Mouse (Mus musculus) liver, embryonic 16.5 days (tissue): Measurements from ENCODE around the gene Fndc3a. TPM values are rescaled to one million over a fixed set of nuclear protein-coding genes. Genes with fewer than 3 reads are reported as not detected.

ENCODE experiments used
- ATAC-seq: fragments of 200-750 bp; cut with Nextera tagmentation; 2 replicates; pipeline ENCODE4 v1.8.0; 2017; ENCODE audit warnings: low read depth, mild to moderate bottlenecking, moderate number of reproducible peaks, moderate library complexity
- H3K27ac ChIP-seq: fragments of 300-500 bp; sonication (generic); 2 replicates; pipeline ENCODE4 v1.5.1; 2014; ENCODE audit warnings: mild to moderate bottlenecking, low read length
- H3K27me3 ChIP-seq: fragments of 300-500 bp; sonication (generic); 2 replicates; pipeline ENCODE4 v1.6.1; 2014; ENCODE audit warnings: low read depth, low read length, mixed read lengths; ENCODE audit not compliant: control insufficient read depth, insufficient read depth
- H3K36me3 ChIP-seq: fragments of 300-500 bp; sonication (generic); 2 replicates; pipeline ENCODE4 v1.6.1; 2014; ENCODE audit warnings: mild to moderate bottlenecking; ENCODE audit not compliant: control insufficient read depth, insufficient read depth
- H3K4me1 ChIP-seq: fragments of 300-500 bp; sonication (generic); 2 replicates; pipeline ENCODE4 v1.6.1; 2014; ENCODE audit warnings: low read depth, low read length, mixed read lengths; ENCODE audit not compliant: control insufficient read depth
- H3K4me2 ChIP-seq: fragments of 300-500 bp; sonication (generic); 2 replicates; pipeline ENCODE4 v1.6.1; 2014; ENCODE audit warnings: low read depth, low read length, mixed read lengths
- H3K4me3 ChIP-seq: fragments of 300-500 bp; sonication (generic); 2 replicates; pipeline ENCODE4 v1.5.1; 2014; ENCODE audit warnings: low read depth, mild to moderate bottlenecking, low read length
- H3K9ac ChIP-seq: fragments of 300-500 bp; sonication (generic); 2 replicates; pipeline ENCODE4 v1.6.1; 2014; ENCODE audit warnings: low read depth, low read length
- H3K9me3 ChIP-seq: fragments of 300-500 bp; sonication (generic); replicated peaks from 2 replicates; pipeline ENCODE4 v1.6.1; 2016; ENCODE audit warnings: low read length; ENCODE audit not compliant: control insufficient read depth
- WGBS: fragments of 180-500 bp; shearing (Covaris S2); extraction: QIAGEN DNeasy Blood & Tissue Kit; methylation state at CpG from one replicate; pipeline ENCODE4 v1.1.7; 2014; ENCODE audit not compliant: insufficient replicate concordance; 5-methylcytosine and 5-hydroxymethylcytosine counted together
- polyA plus RNA-seq: library from polyadenylated mRNA; unstranded; fragments of >200 nt; fragmentation: Nextera tagmentation; extraction: Ambion mirVana; gene quantifications from 2 replicates; pipeline ENCODE4 v1.2.1, GENCODE M21; 2015

Fndc3a gene
- polyA plus RNA-seq, 1 experiment from 2014 or later, result 14.2 TPM

DNA sequence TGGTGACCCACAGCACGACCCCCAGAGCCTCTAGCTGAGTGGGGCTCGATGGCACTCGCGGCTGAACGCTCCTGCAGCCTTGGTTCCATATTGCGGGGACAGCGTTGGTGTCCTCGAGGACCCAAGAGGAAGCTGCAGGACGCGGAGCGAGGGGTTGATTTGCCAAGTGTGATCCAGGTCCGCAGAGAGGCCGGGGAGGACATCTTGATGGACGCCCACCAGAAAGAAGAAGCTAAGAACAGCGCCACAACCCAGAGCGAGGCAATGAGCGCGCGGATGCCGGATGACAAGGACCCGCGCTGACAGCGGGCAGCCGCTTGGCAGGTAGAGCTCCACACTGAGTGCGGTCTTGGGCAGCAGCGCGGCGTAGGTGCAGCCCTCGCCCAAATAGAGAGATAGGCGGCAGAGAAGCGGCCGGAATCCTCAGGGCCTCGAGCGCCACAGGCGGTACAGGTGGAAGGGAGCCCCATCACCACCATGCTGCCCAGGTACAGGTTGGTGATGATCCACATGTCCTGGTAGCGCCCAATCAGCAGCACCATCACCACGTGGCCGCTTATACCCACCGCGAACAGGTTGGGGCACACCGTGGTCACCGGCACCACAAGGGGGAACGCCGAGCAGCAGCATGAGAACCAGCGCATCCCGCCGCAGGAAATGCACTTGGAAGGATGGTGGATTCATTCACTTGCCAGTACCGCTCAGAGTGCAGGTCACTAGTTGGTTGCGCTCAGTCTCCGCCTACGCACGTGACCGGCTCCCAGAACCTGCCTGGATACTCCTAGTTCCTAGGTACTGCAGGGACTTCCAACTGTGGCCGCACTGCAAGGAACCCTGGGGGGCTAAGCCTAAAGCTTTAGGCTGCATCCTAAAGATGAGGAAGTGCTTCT, 177.5 kb downstream of the Fndc3a start:
- peak overlapping the region; percentile 48 for H3K4me2 ChIP-seq
- ATAC-seq, result no peak
- H3K4me3 ChIP-seq, result peak overlapping the region; percentile 28
- H3K36me3 ChIP-seq, result no peaks in the 10 kb centered on the region
- H3K9me3 ChIP-seq, result no peaks in the 10 kb centered on the region
- H3K27me3 ChIP-seq, result peaks cover 24% of the 10 kb centered on the region
- no peaks in the 10 kb centered on the region; the same call in 1 of the 2 replicates for H3K4me1 ChIP-seq
- WGBS, result 2% methylated on average over 54 of the region's 54 CpGs
- no peak overlapping the region for H3K9ac ChIP-seq
- no peak overlapping the region for H3K27ac ChIP-seq

DNA sequence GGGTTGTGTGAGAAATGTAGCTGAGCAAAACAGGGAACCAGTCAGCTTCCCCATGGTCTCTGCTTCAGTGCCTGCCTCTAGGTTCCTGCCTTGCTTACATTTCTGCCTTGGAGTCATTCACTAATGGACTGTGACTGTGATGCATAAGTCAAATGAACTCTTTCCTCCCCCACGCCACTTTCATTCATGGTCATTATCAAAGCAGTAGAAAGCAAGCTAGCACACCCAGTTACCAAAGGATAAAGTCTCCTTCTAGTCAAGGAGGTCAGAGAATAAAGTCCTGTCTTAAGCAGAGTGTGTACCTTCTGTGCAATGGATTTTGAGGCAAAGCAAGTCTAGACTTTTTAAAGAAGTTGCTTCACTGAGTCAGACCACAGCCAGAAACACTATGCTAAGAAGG, 182.7 kb downstream of the Fndc3a start:
- WGBS, result 60% methylated on average over 1 of the region's 1 CpGs
- no peak overlapping the region for H3K9ac ChIP-seq
- no peak overlapping the region for H3K4me2 ChIP-seq
- no peaks in the 10 kb centered on the region for H3K9me3 ChIP-seq
- H3K36me3 ChIP-seq, result no peaks in the 10 kb centered on the region
- peaks cover 11% of the 10 kb centered on the region for H3K27me3 ChIP-seq
- H3K4me1 ChIP-seq, result no peaks in the 10 kb centered on the region; the same call in 1 of the 2 replicates
- no peak overlapping the region for H3K4me3 ChIP-seq
- no peak overlapping the region for H3K27ac ChIP-seq
- no peak for ATAC-seq

DNA sequence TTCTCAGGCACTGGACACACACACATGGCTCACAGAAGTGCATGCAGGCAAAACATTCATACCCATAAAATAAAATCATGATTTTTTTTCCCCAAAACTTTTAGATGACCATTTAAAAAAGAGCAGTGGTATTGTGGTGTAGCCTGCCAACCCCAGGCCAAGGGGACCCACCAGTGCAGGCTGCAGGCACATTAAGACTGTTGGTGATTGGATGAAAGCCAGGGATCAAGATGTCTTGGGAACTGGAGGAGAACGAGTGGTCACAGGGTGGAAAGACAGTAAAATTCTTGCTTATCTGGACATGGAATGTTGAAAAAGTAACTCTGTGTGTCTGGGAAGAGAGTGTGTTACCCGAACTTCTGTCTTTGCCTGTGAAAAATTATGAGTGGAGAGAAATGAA, 190.2 kb downstream of the Fndc3a start:
- Histone ChIP-seq H3K4me3 (no peak overlapping the region), H3K4me1 (no peaks in the 10 kb centered on the region), H3K9me3 (no peaks in the 10 kb centered on the region), H3K27me3 (no peaks in the 10 kb centered on the region), H3K27ac (no peak overlapping the region), H3K9ac (no peak overlapping the region), H3K4me2 (no peak overlapping the region), H3K36me3 (no peaks in the 10 kb centered on the region)
- 41% methylated on average over 2 of the region's 2 CpGs for WGBS
- no peak for ATAC-seq

DNA sequence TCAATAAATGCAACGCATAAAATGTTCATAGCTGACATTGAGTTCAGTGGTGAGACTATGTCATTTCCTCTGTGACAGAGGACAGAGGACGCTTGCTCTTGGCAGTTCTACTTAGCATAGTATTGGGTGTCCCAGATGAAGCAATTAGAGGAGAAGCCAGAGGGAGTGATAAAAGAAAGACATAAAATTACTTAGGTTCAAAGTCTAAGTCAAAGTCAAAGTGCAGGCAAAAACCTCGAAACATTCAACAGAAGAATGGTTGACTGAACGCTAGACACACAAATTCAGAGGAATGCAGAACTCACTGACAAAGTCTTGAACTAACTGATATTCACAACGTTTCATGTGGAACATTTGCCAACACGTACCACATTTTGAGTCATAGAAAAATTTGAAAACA, 191.0 kb downstream of the Fndc3a start:
- Histone ChIP-seq H3K9me3 (no peaks in the 10 kb centered on the region), H3K4me1 (no peaks in the 10 kb centered on the region), H3K9ac (no peak overlapping the region), H3K4me3 (no peak overlapping the region), H3K4me2 (no peak overlapping the region), H3K36me3 (no peaks in the 10 kb centered on the region), H3K27me3 (no peaks in the 10 kb centered on the region), H3K27ac (no peak overlapping the region)
- WGBS, result 51% methylated on average over 6 of the region's 6 CpGs
- no peak for ATAC-seq

DNA sequence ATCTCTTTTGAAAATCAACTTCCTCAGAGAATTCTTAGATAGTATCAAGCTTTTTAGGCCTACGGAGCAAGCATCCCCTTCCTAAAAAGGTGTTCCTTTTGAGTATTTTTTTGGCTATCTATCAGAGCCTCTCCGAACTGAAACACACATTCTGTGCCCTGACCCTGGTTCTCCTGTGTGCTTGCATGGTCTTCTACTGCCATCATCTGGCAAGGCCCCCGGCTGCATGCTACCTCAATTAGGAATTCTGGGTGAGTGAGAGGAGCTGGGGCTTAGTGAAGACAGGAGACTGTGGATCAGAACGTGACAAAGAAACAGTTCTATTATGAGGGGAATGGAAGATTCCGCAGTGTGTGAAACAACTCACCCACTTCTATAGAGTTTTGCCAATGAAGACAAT, 193.4 kb downstream of the Fndc3a start:
- no peaks in the 10 kb centered on the region for H3K36me3 ChIP-seq
- ATAC-seq, result no peak
- no peaks in the 10 kb centered on the region for H3K4me1 ChIP-seq
- H3K9ac ChIP-seq, result no peak overlapping the region
- no peaks in the 10 kb centered on the region for H3K9me3 ChIP-seq
- H3K4me3 ChIP-seq, result no peak overlapping the region
- no peak overlapping the region for H3K4me2 ChIP-seq
- H3K27me3 ChIP-seq, result no peaks in the 10 kb centered on the region
- H3K27ac ChIP-seq, result no peak overlapping the region
- WGBS, result 20% methylated on average over 5 of the region's 5 CpGs

DNA sequence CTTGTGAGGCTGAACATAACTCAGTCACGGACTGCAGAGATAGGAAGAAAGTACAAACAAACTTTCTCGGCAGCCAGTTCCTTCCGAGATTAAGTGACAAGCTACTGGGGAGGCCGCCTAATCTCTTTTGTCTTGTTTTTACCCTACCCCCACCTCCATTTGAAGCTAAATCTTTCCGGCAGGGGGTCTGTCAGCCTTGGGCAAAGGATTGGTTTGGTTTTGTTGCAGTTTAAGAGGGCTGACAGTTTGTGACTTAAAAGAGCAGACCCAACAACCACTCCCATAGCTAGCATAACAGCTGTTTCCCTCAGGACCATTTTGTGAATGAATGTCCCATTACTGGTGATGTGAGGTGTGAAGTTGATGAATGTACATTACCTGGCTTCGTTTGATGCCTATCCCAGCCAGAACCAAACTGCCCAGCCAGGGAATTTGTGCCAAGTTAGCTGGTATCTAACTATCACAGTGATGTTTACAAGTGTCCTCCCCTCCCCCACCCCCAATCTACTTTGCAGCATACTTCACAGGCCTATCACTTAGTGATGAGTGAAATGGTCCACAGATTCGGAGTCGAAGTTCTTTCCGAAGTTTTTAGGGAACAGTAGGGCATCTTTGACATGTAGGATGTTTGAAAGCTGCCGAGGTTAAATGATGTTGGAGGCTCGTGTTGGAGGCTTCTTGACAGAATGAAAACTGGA, 202.9 kb downstream of the Fndc3a start:
- Histone ChIP-seq H3K4me1 (no peaks in the 10 kb centered on the region), H3K36me3 (no peaks in the 10 kb centered on the region), H3K4me3 (0 out of 2 replicates have a peak overlapping the region, but pooled peaks have one; percentile 19), H3K9ac (no peak overlapping the region), H3K27me3 (no peaks in the 10 kb centered on the region), H3K9me3 (no peaks in the 10 kb centered on the region), H3K4me2 (peak overlapping the region; percentile 49), H3K27ac (no peak overlapping the region)
- no peak for ATAC-seq
- WGBS, result 23% methylated on average over 11 of the region's 11 CpGs

DNA sequence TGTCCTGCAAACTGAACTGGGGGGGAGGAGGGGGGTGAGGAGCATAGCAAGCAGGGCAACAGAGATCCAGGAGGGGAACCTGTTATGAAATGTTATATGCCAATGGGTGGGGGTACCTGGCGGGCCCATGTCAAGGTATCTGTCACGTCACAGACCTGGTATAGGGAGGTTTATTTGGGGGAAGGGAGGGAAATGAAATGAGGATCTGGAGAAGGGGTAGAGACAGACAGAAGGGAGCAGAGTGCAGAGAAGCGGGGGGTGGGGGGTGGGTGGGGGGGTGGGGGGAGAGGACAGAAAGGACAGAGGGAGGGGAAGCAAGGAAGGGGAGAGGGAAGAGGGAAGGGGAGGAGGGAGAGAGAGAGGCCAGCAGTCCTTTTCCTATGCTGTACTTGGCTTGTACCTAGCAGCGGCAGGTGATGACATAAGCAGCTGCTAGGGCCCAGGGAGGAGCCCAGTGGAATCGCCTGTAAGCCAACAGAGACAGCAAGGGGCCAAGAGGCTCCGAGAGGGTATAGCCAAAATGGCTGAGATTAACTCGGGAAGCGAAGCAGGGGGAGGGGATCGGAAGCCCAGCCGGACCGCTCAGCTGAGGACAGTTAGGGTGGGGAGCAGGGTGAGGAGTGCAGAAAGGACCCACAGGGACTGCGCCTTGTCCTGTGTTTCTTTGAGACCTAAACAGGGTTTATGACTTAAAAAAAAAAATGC, 203.6 kb downstream of the Fndc3a start:
- Histone ChIP-seq H3K9me3 (no peaks in the 10 kb centered on the region), H3K27ac (no peak overlapping the region), H3K9ac (no peak overlapping the region), H3K36me3 (no peaks in the 10 kb centered on the region), H3K4me1 (no peaks in the 10 kb centered on the region), H3K27me3 (no peaks in the 10 kb centered on the region), H3K4me2 (peak overlapping the region; percentile 49), H3K4me3 (peak overlapping the region; percentile 19; the same call in 1 of the 2 replicates)
- WGBS, result 13% methylated on average over 12 of the region's 12 CpGs
- no peak for ATAC-seq

DNA sequence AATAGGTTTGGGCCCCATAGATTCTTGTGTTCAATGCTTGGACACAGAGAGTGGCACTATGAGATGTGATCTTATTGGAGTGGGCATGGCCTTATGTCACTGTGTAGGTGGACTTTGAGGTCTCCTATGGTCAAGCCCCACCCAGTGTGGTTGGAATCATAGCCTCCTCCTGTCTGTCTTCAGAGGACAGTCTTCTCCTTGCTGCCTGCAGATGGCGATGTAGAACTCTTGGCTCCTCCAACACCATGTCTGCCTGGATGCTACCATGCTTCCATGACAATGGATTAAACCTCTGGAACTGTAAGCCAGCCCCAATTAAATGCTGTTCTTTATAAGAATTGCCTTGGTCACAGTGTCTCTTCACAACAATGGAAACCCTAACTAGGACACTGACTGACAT, 204.8 kb downstream of the Fndc3a start:
- Histone ChIP-seq H3K9me3 (no peaks in the 10 kb centered on the region), H3K36me3 (no peaks in the 10 kb centered on the region), H3K4me1 (no peaks in the 10 kb centered on the region), H3K4me3 (no peak overlapping the region), H3K4me2 (no peak overlapping the region), H3K27ac (no peak overlapping the region), H3K27me3 (no peaks in the 10 kb centered on the region), H3K9ac (no peak overlapping the region)
- no peak for ATAC-seq
- 59% methylated on average over 1 of the region's 1 CpGs for WGBS
